Mouse (Mus musculus) limb, embryonic 13.5 days (tissue): ENCODE measurements at regions not wholly inside any gene's neighbourhood (a gene's known extent, or its start where the extent isn't known, plus 50 kb on each side); places are given as distances from the start of the nearest gene placed in this dataset.

Source experiments
- ATAC-seq: fragments of 200-750 bp; cut with Nextera tagmentation; 2 replicates; pipeline ENCODE4 v1.8.0; 2017; ENCODE audit warnings: low read depth, moderate number of reproducible peaks, moderate TSS enrichment; ENCODE audit not compliant: low FRiP score
- H3K27ac ChIP-seq: fragments of 300-500 bp; sonication (generic); 2 replicates; pipeline ENCODE4 v1.5.1; 2015; ENCODE audit warnings: inconsistent platforms, mild to moderate bottlenecking, moderate library complexity
- H3K27me3 ChIP-seq: fragments of 300-500 bp; sonication (generic); 2 replicates; pipeline ENCODE4 v1.6.1; 2015; ENCODE audit warnings: mild to moderate bottlenecking, inconsistent platforms
- H3K36me3 ChIP-seq: fragments of 300-500 bp; sonication (generic); 2 replicates; pipeline ENCODE4 v1.6.1; 2015; ENCODE audit warnings: inconsistent platforms, mild to moderate bottlenecking, moderate library complexity
- H3K4me1 ChIP-seq: fragments of 300-500 bp; sonication (generic); 2 replicates; pipeline ENCODE4 v1.6.1; 2015; ENCODE audit warnings: inconsistent platforms
- H3K4me2 ChIP-seq: fragments of 300-500 bp; sonication (generic); replicated peaks from 2 replicates; pipeline ENCODE4 v1.6.1; 2015; ENCODE audit warnings: inconsistent platforms, mild to moderate bottlenecking, moderate library complexity
- H3K4me3 ChIP-seq: fragments of 300-500 bp; sonication (generic); 2 replicates; pipeline ENCODE4 v1.5.1; 2015; ENCODE audit warnings: moderate library complexity, mild to moderate bottlenecking, inconsistent platforms
- H3K9ac ChIP-seq: fragments of 300-500 bp; sonication (generic); 2 replicates; pipeline ENCODE4 v1.6.1; 2015; ENCODE audit warnings: mild to moderate bottlenecking, inconsistent platforms
- H3K9me3 ChIP-seq: fragments of 300-500 bp; sonication (generic); 2 replicates; pipeline ENCODE4 v1.6.1; 2016; ENCODE audit warnings: inconsistent platforms
- WGBS: fragments of 180-500 bp; shearing (Covaris S2); methylation state at CpG from one replicate; pipeline ENCODE4 v1.1.7; 2015; 5-methylcytosine and 5-hydroxymethylcytosine counted together

GRCm38 (mm10) chr10:9569277-9569676 is 105.7 kb downstream of the Samd5 start:
- ATAC-seq: no peak
- 61% methylated on average over 4 of the region's 4 CpGs for whole genome bisulfite sequencing
- Histone ChIP-seq H3K9me3 (no peaks in the 10 kb centered on the region), H3K9ac (no peak overlapping the region), H3K36me3 (no peaks in the 10 kb centered on the region), H3K4me2 (no peak overlapping the region), H3K27me3 (no peaks in the 10 kb centered on the region), H3K27ac (no peak overlapping the region), H3K4me3 (no peak overlapping the region), H3K4me1 (peaks cover 3% of the 10 kb centered on the region; the same call in 1 of the 2 replicates)

- Histone ChIP-seq H3K4me3 (no peak overlapping the region), H3K27ac (peak overlapping the region; percentile 34; the same call in 1 of the 2 replicates), H3K27me3 (no peaks in the 10 kb centered on the region), H3K4me2 (no peak overlapping the region), H3K4me1 (no peaks in the 10 kb centered on the region), H3K9ac (no peak overlapping the region), H3K36me3 (no peaks in the 10 kb centered on the region), H3K9me3 (no peaks in the 10 kb centered on the region)
- ATAC-seq: no peak
- WGBS: 23% methylated on average over 4 of the region's 4 CpGs
Observed at GRCm38 (mm10) chr10:9557517-9558065, 117.4 kb downstream of the Samd5 start.

- Histone ChIP-seq H3K9me3 (no peaks in the 10 kb centered on the region), H3K27me3 (no peaks in the 10 kb centered on the region), H3K4me1 (no peaks in the 10 kb centered on the region), H3K9ac (no peak overlapping the region), H3K4me2 (no peak overlapping the region), H3K36me3 (no peaks in the 10 kb centered on the region), H3K4me3 (no peak overlapping the region), H3K27ac (peak overlapping the region; percentile 34; the same call in 1 of the 2 replicates)
- no peak for ATAC-seq
- 32% methylated on average over 1 of the region's 1 CpGs for whole genome bisulfite sequencing
Observed at GRCm38 (mm10) chr10:9557092-9557491, 117.9 kb downstream of the Samd5 start.

GRCm38 (mm10) chr10:9553946-9554345 is 121.1 kb downstream of the Samd5 start:
- H3K9me3 ChIP-seq: no peaks in the 10 kb centered on the region
- no peak for ATAC-seq
- 28% methylated on average over 3 of the region's 3 CpGs for WGBS
- peaks cover 5% of the 10 kb centered on the region; the same call in 1 of the 2 replicates for H3K4me1 ChIP-seq
- no peaks in the 10 kb centered on the region for H3K27me3 ChIP-seq
- no peak overlapping the region for H3K27ac ChIP-seq
- no peaks in the 10 kb centered on the region for H3K36me3 ChIP-seq
- no peak overlapping the region for H3K4me2 ChIP-seq
- no peak overlapping the region for H3K9ac ChIP-seq
- H3K4me3 ChIP-seq: no peak overlapping the region

- Histone ChIP-seq H3K4me2 (peak overlapping the region; percentile 19; the same call in 1 of the 2 replicates), H3K27me3 (no peaks in the 10 kb centered on the region), H3K9me3 (no peaks in the 10 kb centered on the region), H3K4me3 (no peak overlapping the region), H3K36me3 (no peaks in the 10 kb centered on the region), H3K27ac (0 out of 2 replicates have a peak overlapping the region, but pooled peaks have one; percentile 22), H3K9ac (no peak overlapping the region), H3K4me1 (peaks cover 10% of the 10 kb centered on the region; the same call in 1 of the 2 replicates)
- 31% methylated on average over 10 of the region's 10 CpGs for WGBS
- peak; percentile 61 for ATAC-seq
Observed at GRCm38 (mm10) chr10:9549913-9550709, 124.9 kb downstream of the Samd5 start.

- Histone ChIP-seq H3K27ac (no peak overlapping the region), H3K9me3 (no peaks in the 10 kb centered on the region), H3K9ac (no peak overlapping the region), H3K36me3 (no peaks in the 10 kb centered on the region), H3K4me1 (peaks cover 10% of the 10 kb centered on the region; the same call in 1 of the 2 replicates), H3K4me2 (no peak overlapping the region), H3K4me3 (no peak overlapping the region), H3K27me3 (no peaks in the 10 kb centered on the region)
- no peak for ATAC-seq
- 87% methylated on average over 6 of the region's 6 CpGs for WGBS
Observed at GRCm38 (mm10) chr10:9545807-9546206, 129.2 kb downstream of the Samd5 start.

- no peaks in the 10 kb centered on the region for H3K9me3 ChIP-seq
- no peak for ATAC-seq
- WGBS: 48% methylated on average over 4 of the region's 4 CpGs
Observed at GRCm38 (mm10) chr10:9544041-9544786, 130.8 kb downstream of the Samd5 start.

GRCm38 (mm10) chr10:9541579-9541978 is 133.4 kb downstream of the Samd5 start:
- no peaks in the 10 kb centered on the region for H3K9me3 ChIP-seq
- H3K4me1 ChIP-seq: no peaks in the 10 kb centered on the region
- ATAC-seq: no peak
- H3K36me3 ChIP-seq: no peaks in the 10 kb centered on the region
- H3K4me2 ChIP-seq: no peak overlapping the region
- no peak overlapping the region for H3K4me3 ChIP-seq
- no peaks in the 10 kb centered on the region for H3K27me3 ChIP-seq
- 81% methylated on average over 1 of the region's 1 CpGs for WGBS
- no peak overlapping the region for H3K9ac ChIP-seq
- H3K27ac ChIP-seq: no peak overlapping the region

More at GRCm38 (mm10) chr10:9544041-9544786, 130.8 kb downstream of the Samd5 start:
- H3K4me1 ChIP-seq: peaks cover 5% of the 10 kb centered on the region; the same call in 1 of the 2 replicates
- H3K4me2 ChIP-seq: no peak overlapping the region
- no peaks in the 10 kb centered on the region for H3K27me3 ChIP-seq
- H3K9ac ChIP-seq: no peak overlapping the region
- no peak overlapping the region for H3K4me3 ChIP-seq
- no peaks in the 10 kb centered on the region for H3K36me3 ChIP-seq
- no peak overlapping the region for H3K27ac ChIP-seq

GRCm38 (mm10) chr10:9537686-9538085 is 137.3 kb downstream of the Samd5 start:
- no peak overlapping the region for H3K4me2 ChIP-seq
- no peak overlapping the region for H3K4me3 ChIP-seq
- H3K9me3 ChIP-seq: no peaks in the 10 kb centered on the region
- 81% methylated on average over 3 of the region's 3 CpGs for WGBS
- H3K9ac ChIP-seq: no peak overlapping the region
- no peaks in the 10 kb centered on the region for H3K4me1 ChIP-seq
- ATAC-seq: no peak
- no peak overlapping the region for H3K27ac ChIP-seq
- no peaks in the 10 kb centered on the region for H3K36me3 ChIP-seq
- no peaks in the 10 kb centered on the region for H3K27me3 ChIP-seq

GRCm38 (mm10) chr10:9534552-9534951 is 140.5 kb downstream of the Samd5 start:
- H3K36me3 ChIP-seq: no peaks in the 10 kb centered on the region
- no peak overlapping the region for H3K9ac ChIP-seq
- no peaks in the 10 kb centered on the region for H3K9me3 ChIP-seq
- WGBS: 58% methylated on average over 8 of the region's 8 CpGs
- H3K4me3 ChIP-seq: no peak overlapping the region
- ATAC-seq: no peak
- H3K4me2 ChIP-seq: no peak overlapping the region
- no peak overlapping the region for H3K27ac ChIP-seq
- H3K4me1 ChIP-seq: no peaks in the 10 kb centered on the region
- no peaks in the 10 kb centered on the region for H3K27me3 ChIP-seq

- no peak for ATAC-seq
- H3K4me3 ChIP-seq: no peak overlapping the region
- no peak overlapping the region for H3K9ac ChIP-seq
- H3K9me3 ChIP-seq: no peaks in the 10 kb centered on the region
- no peaks in the 10 kb centered on the region for H3K4me1 ChIP-seq
- no peaks in the 10 kb centered on the region for H3K27me3 ChIP-seq
- H3K36me3 ChIP-seq: no peaks in the 10 kb centered on the region
- WGBS: 32% methylated on average over 2 of the region's 2 CpGs
- H3K4me2 ChIP-seq: no peak overlapping the region
- H3K27ac ChIP-seq: no peak overlapping the region; the same call in 1 of the 2 replicates
Observed at GRCm38 (mm10) chr10:9533283-9533682, 141.7 kb downstream of the Samd5 start.

- Histone ChIP-seq H3K9me3 (no peaks in the 10 kb centered on the region), H3K27ac (no peak overlapping the region), H3K27me3 (no peaks in the 10 kb centered on the region), H3K4me1 (no peaks in the 10 kb centered on the region), H3K36me3 (no peaks in the 10 kb centered on the region), H3K4me2 (no peak overlapping the region), H3K9ac (no peak overlapping the region), H3K4me3 (no peak overlapping the region)
- no peak for ATAC-seq
- 50% methylated on average over 5 of the region's 5 CpGs for WGBS
Observed at GRCm38 (mm10) chr10:9531931-9532330, 143.1 kb downstream of the Samd5 start.
